Mouse (Mus musculus) stomach, embryonic 16.5 days (tissue): ENCODE measurements around the gene 1700001J03Rik. TPM values are rescaled to one million over a fixed set of nuclear protein-coding genes. Genes with fewer than 3 reads are reported as not detected.
"Not testable (repeated sequence)": the region's sequence is repeated elsewhere in the genome, so short reads cannot be mapped to it uniquely, and the experiment has no call there.

Source experiments
- ATAC-seq: fragments of 200-750 bp; cut with Nextera tagmentation; 2 replicates; pipeline ENCODE4 v1.8.0; 2017; ENCODE audit warnings: moderate number of reproducible peaks, moderate TSS enrichment; ENCODE audit not compliant: insufficient read depth, low FRiP score
- H3K27ac ChIP-seq: fragments of 300-500 bp; sonication (generic); 2 replicates; pipeline ENCODE4 v1.5.1; 2014; ENCODE audit warnings: low read length
- H3K27me3 ChIP-seq: fragments of 300-500 bp; sonication (generic); 2 replicates; pipeline ENCODE4 v1.6.1; 2014; ENCODE audit warnings: low read length, control low read depth, mixed read lengths; ENCODE audit not compliant: control insufficient read depth, insufficient read depth
- H3K36me3 ChIP-seq: fragments of 300-500 bp; sonication (generic); 2 replicates; pipeline ENCODE4 v1.6.1; 2014; ENCODE audit warnings: low read length; ENCODE audit not compliant: control insufficient read depth, insufficient read depth
- H3K4me1 ChIP-seq: fragments of 300-500 bp; sonication (generic); 2 replicates; pipeline ENCODE4 v1.6.1; 2014; ENCODE audit warnings: low read length, control low read depth, mixed read lengths; ENCODE audit not compliant: control insufficient read depth, insufficient read depth
- H3K4me2 ChIP-seq: fragments of 300-500 bp; sonication (generic); 2 replicates; pipeline ENCODE4 v1.6.1; 2014; ENCODE audit warnings: low read depth, low read length, mixed read lengths
- H3K4me3 ChIP-seq: fragments of 300-500 bp; sonication (generic); replicated peaks from 2 replicates; pipeline ENCODE4 v1.5.1; 2014; ENCODE audit warnings: mild to moderate bottlenecking, low read length
- H3K9ac ChIP-seq: fragments of 300-500 bp; sonication (generic); 2 replicates; pipeline ENCODE4 v1.6.1; 2014; ENCODE audit warnings: low read length
- H3K9me3 ChIP-seq: fragments of 300-500 bp; sonication (generic); replicated peaks from 2 replicates; pipeline ENCODE4 v1.6.1; 2016; ENCODE audit warnings: low read length, control low read depth; ENCODE audit not compliant: control insufficient read depth
- WGBS: fragments of 180-500 bp; shearing (Covaris S2); extraction: QIAGEN DNeasy Blood & Tissue Kit; methylation state at CpG from one replicate; pipeline ENCODE4 v1.1.7; 2014; 5-methylcytosine and 5-hydroxymethylcytosine counted together
- polyA plus RNA-seq: library from polyadenylated mRNA; unstranded; fragments of >200 nt; fragmentation: Nextera tagmentation; extraction: Ambion mirVana; gene quantifications from 2 replicates; pipeline ENCODE4 v1.2.1, GENCODE M21; 2015

The 1700001J03Rik gene
- polyA plus RNA-seq, 1 experiment from 2014 or later: not detected

DNA sequence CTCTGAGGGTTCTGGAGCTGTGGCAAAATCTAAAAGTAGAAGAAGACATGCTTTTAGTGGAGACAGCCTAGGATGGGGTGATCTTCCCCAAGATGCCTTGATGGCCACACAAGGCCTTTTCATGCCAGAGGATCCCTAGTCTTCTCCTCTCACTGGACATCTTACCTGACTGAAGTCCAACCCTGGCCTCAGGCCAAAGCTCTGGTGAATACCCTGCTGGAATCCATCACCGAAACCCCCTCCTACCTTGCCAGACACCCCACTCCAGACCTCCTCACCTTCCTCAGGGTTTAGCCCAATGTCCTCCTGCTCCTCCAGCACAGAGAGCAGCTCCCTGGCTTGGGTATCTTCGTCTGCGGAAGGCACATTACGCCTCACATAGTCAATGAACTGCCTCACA is 26.8 kb downstream of the 1700001J03Rik start:
- WGBS: 87% methylated on average over 4 of the region's 4 CpGs
- not testable (repeated sequence) for H3K36me3 ChIP-seq, ATAC-seq, H3K4me3 ChIP-seq, H3K9me3 ChIP-seq, H3K4me1 ChIP-seq, H3K9ac ChIP-seq, H3K27me3 ChIP-seq, H3K4me2 ChIP-seq, H3K27ac ChIP-seq

GRCm38 (mm10) chr5:146150454-146150853 is 34.6 kb downstream of the 1700001J03Rik start:
- no peak overlapping the region for H3K9ac ChIP-seq
- H3K4me1 ChIP-seq: no peaks in the 10 kb centered on the region
- no peak for ATAC-seq
- no peaks in the 10 kb centered on the region for H3K9me3 ChIP-seq
- no peak overlapping the region for H3K4me3 ChIP-seq
- no peak overlapping the region for H3K4me2 ChIP-seq
- no peaks in the 10 kb centered on the region for H3K27me3 ChIP-seq
- no peak overlapping the region for H3K27ac ChIP-seq
- WGBS: 75% methylated on average over 3 of the region's 3 CpGs
- H3K36me3 ChIP-seq: no peaks in the 10 kb centered on the region

DNA sequence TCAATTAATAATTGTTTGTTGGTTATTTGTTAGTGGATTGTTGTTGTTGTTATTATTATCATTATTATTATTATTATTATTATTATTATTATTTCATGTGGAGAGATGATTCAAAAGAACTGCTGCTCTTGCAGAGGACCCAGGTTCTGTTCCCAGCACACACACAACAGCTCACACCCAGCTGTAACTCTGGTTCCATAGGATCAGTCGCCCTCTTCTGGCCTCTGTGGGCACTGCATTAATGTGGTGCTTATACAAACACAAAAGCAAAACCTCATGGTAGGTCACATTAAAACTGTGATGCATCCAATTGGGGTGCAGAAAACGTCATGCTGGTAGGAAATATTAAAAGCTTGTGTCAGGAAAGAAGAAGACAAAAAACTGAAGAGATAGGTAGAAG is 37.2 kb downstream of the 1700001J03Rik start:
- WGBS: 38% methylated on average over 2 of the region's 2 CpGs
- Histone ChIP-seq H3K36me3 (no peaks in the 10 kb centered on the region), H3K27me3 (no peaks in the 10 kb centered on the region), H3K9me3 (no peaks in the 10 kb centered on the region), H3K4me3 (no peak overlapping the region), H3K4me2 (no peak overlapping the region), H3K4me1 (no peaks in the 10 kb centered on the region), H3K9ac (no peak overlapping the region), H3K27ac (no peak overlapping the region)
- ATAC-seq: no peak

Other genes with a start within 250 kb of the 1700001J03Rik start
- gene Cyp3a25, start 175.7 kb downstream of the 1700001J03Rik start, polyA plus RNA-seq: 0.13 TPM in 1 of 2 replicates, not detected in the other
- not detected in 2 replicates for gene Cyp3a59, start 106.0 kb downstream of the 1700001J03Rik start, polyA plus RNA-seq
- gene Gm5565, start 24.8 kb downstream of the 1700001J03Rik start, polyA plus RNA-seq: not detected in 2 replicates
- gene Gm6309, start 14.6 kb downstream of the 1700001J03Rik start, polyA plus RNA-seq: not detected in 2 replicates
- 58.1 and 64.6 TPM in 2 replicates for gene Rnf6, start 36.3 kb upstream of the 1700001J03Rik start, polyA plus RNA-seq
- gene Cdk8, start 45.9 kb upstream of the 1700001J03Rik start, polyA plus RNA-seq: 11.5 and 13.0 TPM in 2 replicates
- gene Wasf3, start 199.7 kb upstream of the 1700001J03Rik start, polyA plus RNA-seq: 1.8 and 1.9 TPM in 2 replicates